Mouse (Mus musculus): ENCODE results near the gene Kpna4.

- TF ChIP-seq POLR2A (IDR thresholded peaks at IDR 0.05; ENCODE audit: low read depth, low read length) (no peak), CTCF (IDR thresholded peaks at IDR 0.05; ENCODE audit: borderline replicate concordance, insufficient read depth, low read length) (no peak)
These were observed 106.1 kb downstream of the Kpna4 start for GRCm38 (mm10) chr3:69020764-69021163.

All from embryonic fibroblast, embryonic 13.5 days (primary cell).